Mouse (Mus musculus) bone marrow macrophage, adult 2 months (primary cell): ENCODE measurements around the gene Apbb2.

ENCODE experiments used
- CTCF ChIP-seq: IDR thresholded peaks from 2 replicates; pipeline ENCODE4 v1.5.1; 2012; ENCODE audit warnings: low read depth, mild to moderate bottlenecking, low read length, moderate library complexity
- POLR2A ChIP-seq: IDR thresholded peaks from 2 replicates; pipeline ENCODE4 v1.6.1; 2012; ENCODE audit warnings: mild to moderate bottlenecking, low read depth, low read length, borderline replicate concordance

GRCm38 (mm10) chr5:66355147-66355546 lies 263.4 kb downstream of the Apbb2 start:
- TF ChIP-seq CTCF, result no peak
- TF ChIP-seq POLR2A, result no peak
